Mouse (Mus musculus): ENCODE results near the gene Erp27. TPM values are rescaled to one million over a fixed set of nuclear protein-coding genes. Genes with fewer than 3 reads are reported as not detected.

Erp27 gene
- total RNA-seq (2023), result 1 to 10 TPM; 4.8 to 5.0 TPM

GRCm38 (mm10) chr6:136922080-136922479 is at the start of gene Erp27:
TSS of gene Erp27 (minus strand) at chr6:136922180.

DNA sequence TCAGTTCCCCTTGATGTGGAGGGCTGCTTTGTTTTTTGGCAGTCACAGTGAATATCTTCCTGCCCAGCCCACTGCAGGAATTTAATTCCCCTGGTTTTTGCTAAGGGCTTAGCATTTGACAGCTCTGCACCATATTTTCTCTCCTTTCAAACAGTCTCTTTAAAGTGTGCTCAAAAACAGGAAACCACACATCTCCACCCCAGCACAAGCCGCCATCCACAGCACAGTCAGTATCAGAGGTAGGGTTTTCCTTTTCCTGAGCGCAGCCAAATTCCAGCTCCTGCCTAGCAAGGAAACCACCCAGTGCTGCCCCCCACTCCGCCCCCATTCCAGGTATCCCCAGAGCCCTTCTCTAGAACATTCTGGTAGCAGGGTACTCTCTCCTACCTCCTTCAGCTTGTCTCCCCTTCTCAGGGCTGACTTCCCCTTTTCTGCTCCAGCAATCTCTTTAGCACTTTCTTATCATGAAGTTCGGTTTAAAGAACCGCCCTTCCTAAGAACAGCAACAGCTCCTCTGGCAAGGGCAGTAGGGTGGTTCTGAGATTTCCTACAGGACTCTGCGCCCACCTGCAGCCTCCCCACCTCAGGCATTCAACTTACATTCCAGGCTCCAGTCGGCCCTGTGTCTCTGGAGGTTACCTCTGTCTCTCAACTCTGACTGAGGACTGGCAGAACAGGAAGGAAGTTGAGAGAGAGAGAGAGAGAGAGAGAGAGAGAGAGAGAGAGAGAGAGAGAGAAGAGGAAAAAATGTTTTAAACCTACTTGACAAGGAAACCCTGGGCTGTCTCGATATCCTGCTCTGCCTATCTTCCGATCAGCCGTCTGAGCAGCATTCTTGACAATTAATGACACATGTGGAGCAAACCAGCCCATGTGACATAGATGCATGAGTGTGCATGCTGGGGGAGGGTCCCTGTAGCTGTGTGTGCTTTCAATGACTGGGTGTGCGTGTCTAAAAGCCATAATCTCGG is 19.4 kb upstream of the Erp27 start, which contains the start of gene Arhgdib:
Arhgdib (minus strand) TSS at position 849 of the 971 bp plus-strand sequence.

GRCm38 (mm10) chr6:136923532-136923931 is 1.6 kb upstream of the Erp27 start, which contains the start of gene Pde6h:
TSS of gene Pde6h (plus strand) at chr6:136923832.

GRCm38 (mm10) chr6:136875670-136876069 is 46.3 kb downstream of the Erp27 start, which contains the start of gene Mgp:
TSS of gene Mgp (minus strand) at chr6:136875823.

Other genes with a start within 250 kb of the Erp27 start
- gene Gucy2c, start 140.4 kb downstream of the Erp27 start, total RNA-seq (2023), result under 1 TPM; 0.31 to 0.53 TPM
- 10 to 100 TPM; 68.4 to 70.9 TPM for gene Hist4h4, start 117.8 kb downstream of the Erp27 start, total RNA-seq (2023)
- gene H2afj, start 113.9 kb downstream of the Erp27 start, total RNA-seq (2023), result 10 to 100 TPM; 86.8 to 98.0 TPM
- gene BC049715, start 94.6 kb downstream of the Erp27 start, total RNA-seq (2023), result 1 to 10 TPM; 2.5 to 2.8 TPM
- gene Wbp11, start 93.9 kb downstream of the Erp27 start, total RNA-seq (2023), result 100 to 1,000 TPM in 1 of 2 experiments, 10 to 100 TPM in 1; 94.5 to 101 TPM
- not detected for gene Smco3, start 86.7 kb downstream of the Erp27 start, total RNA-seq (2023)
- 1 to 10 TPM in 1 of 2 experiments, under 1 TPM in 1; 0.24 to 1.1 TPM for gene Art4, start 64.4 kb downstream of the Erp27 start, total RNA-seq (2023)
- gene Mgp, start 46.4 kb downstream of the Erp27 start, total RNA-seq (2023), result not detected
- gene Pde6h, start 1.7 kb upstream of the Erp27 start, total RNA-seq (2023), result under 1 TPM in 1 of 2 experiments, not detected in 1; 0.07 TPM
- 1,000 to 10,000 TPM; 2,191 to 2,276 TPM for gene Arhgdib, start 19.7 kb upstream of the Erp27 start, total RNA-seq (2023)
- not detected for gene Rerg, start 248.3 kb upstream of the Erp27 start, total RNA-seq (2023)